Mouse (Mus musculus): ENCODE results near the gene Comp.

DNA sequence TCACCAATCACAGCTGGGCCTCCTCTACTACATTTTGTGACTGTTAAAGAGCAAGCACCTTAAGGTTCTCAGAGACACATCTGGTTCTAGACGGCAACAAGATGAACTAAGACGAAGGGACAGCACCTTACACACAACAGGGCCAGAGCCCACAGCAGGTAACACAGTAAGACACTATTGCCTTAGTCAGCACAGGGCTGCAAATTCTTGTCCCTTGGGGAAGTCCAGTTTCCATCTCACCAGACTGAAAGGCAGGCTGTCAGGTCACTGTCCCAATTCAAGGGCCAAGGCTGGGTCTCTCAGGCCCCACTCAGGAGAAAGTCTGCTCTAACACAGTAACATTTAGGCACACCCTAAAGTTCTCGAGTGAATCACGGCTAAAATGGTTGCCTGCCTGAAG is 25.9 kb upstream of the Comp start:
- no peak for TF ChIP-seq CTCF (conservative IDR thresholded peaks at IDR 0.05; ENCODE audit: low read length)
- TF ChIP-seq POU5F1 (IDR thresholded peaks at IDR 0.05; ENCODE audit: borderline replicate concordance, low read length), result no peak
- TF ChIP-seq NANOG (IDR thresholded peaks at IDR 0.05; ENCODE audit: borderline replicate concordance, low read length), result no peak
